15 mouse cellular contexts compared by ENCODE assay signal in genomic region chr7:27193731-27194130, GRCm38 (mm10). TPM values are rescaled to one million over a fixed set of nuclear protein-coding genes. Genes with fewer than 3 reads are reported as not detected.
DNase-seq lines count a peak whose midpoint lies in the region; ATAC-seq and TF ChIP-seq lines count a peak whose summit lies in the region.
"Had no signal": no experiment of that assay in that cellular context is flagged by ENCODE, and none has a peak within 500 bp of the region (broad histone marks: within the 10 kb centered on the region; RNA-seq: fewer than 3 reads in every experiment).

No protein-coding gene starts in this region.

- H3K9ac ChIP-seq in forebrain, embryonic 12.5 days = peak overlapping the region; percentile 38; the same call in 1 of the 2 replicates
- H3K9ac ChIP-seq in forebrain, postnatal 0 days = no peak overlapping the region
- H3K9ac ChIP-seq in lung, embryonic 14.5 days = peak overlapping the region; percentile 35
- no peak overlapping the region for H3K9ac ChIP-seq in forebrain, embryonic 16.5 days (replicated peaks; ENCODE audit: low read depth, low read length)
- H3K9ac ChIP-seq in midbrain, postnatal 0 days (replicated peaks; ENCODE audit: low read length, poor library complexity, severe bottlenecking) = 0 out of 2 replicates have a peak overlapping the region, but pooled peaks have one; percentile 24

- no peak for TF ChIP-seq CTCF in forebrain, postnatal 0 days (IDR thresholded peaks at IDR 0.05; ENCODE audit: low read depth)
- TF ChIP-seq CTCF in lung, embryonic 14.5 days (IDR thresholded peaks at IDR 0.05; ENCODE audit: low read depth) = no peak
- TF ChIP-seq CTCF in midbrain, postnatal 0 days (IDR thresholded peaks at IDR 0.05) = no peak

- no peaks in the 10 kb centered on the region for H3K27me3 ChIP-seq in forebrain, embryonic 12.5 days
- H3K27me3 ChIP-seq in forebrain, postnatal 0 days (ENCODE audit: insufficient read depth, low read length) = no peaks in the 10 kb centered on the region
- no peaks in the 10 kb centered on the region for H3K27me3 ChIP-seq in lung, embryonic 14.5 days (ENCODE audit: insufficient read depth, low read length)
- no peaks in the 10 kb centered on the region for H3K27me3 ChIP-seq in forebrain, embryonic 16.5 days (replicated peaks; ENCODE audit: control insufficient read depth, insufficient read depth, low read length)
- no peaks in the 10 kb centered on the region for H3K27me3 ChIP-seq in midbrain, postnatal 0 days (ENCODE audit: insufficient read depth, low read length)
- H3K27me3 ChIP-seq: megakaryocyte, embryonic 14.5 days; Patski had no signal

- H3K9me3 ChIP-seq in forebrain, embryonic 12.5 days = no peaks in the 10 kb centered on the region
- no peaks in the 10 kb centered on the region for H3K9me3 ChIP-seq in forebrain, postnatal 0 days (ENCODE audit: low read length)
- no peaks in the 10 kb centered on the region for H3K9me3 ChIP-seq in lung, embryonic 14.5 days (ENCODE audit: low read depth, low read length)
- H3K9me3 ChIP-seq in forebrain, embryonic 16.5 days (ENCODE audit: control insufficient read depth, low read length) = no peaks in the 10 kb centered on the region; the same call in 1 of the 2 replicates
- no peaks in the 10 kb centered on the region for H3K9me3 ChIP-seq in midbrain, postnatal 0 days (ENCODE audit: low read length)
- H3K9me3 ChIP-seq: megakaryocyte, embryonic 14.5 days had no signal

- no peak for DNase-seq in forebrain, postnatal 0 days
- no peak for DNase-seq in lung, embryonic 14.5 days
- DNase-seq in lung, adult 18-20 months = no peak
- no peak for DNase-seq in midbrain, postnatal 0 days (ENCODE audit: low spot score)
- DNase-seq in right cerebral cortex, postnatal 10 days (ENCODE audit: low spot score in 2 of 2) = no peak
- no peak for DNase-seq in cerebellum, postnatal 4 days (ENCODE audit: low spot score in 2 of 2)
- DNase-seq: adrenal gland, postnatal 36 days; cerebellum, adult 8-10 months had no signal

- H3K36me3 ChIP-seq in forebrain, embryonic 12.5 days (replicated peaks) = peaks cover 54% of the 10 kb centered on the region
- H3K36me3 ChIP-seq in forebrain, postnatal 0 days (ENCODE audit: insufficient read depth) = peaks cover 46% of the 10 kb centered on the region
- peaks cover 69% of the 10 kb centered on the region for H3K36me3 ChIP-seq in lung, embryonic 14.5 days (ENCODE audit: insufficient read depth)
- peaks cover 43% of the 10 kb centered on the region for H3K36me3 ChIP-seq in forebrain, embryonic 16.5 days (ENCODE audit: control insufficient read depth, insufficient read depth)
- H3K36me3 ChIP-seq in midbrain, postnatal 0 days (ENCODE audit: insufficient read depth, low read length) = peaks cover 44% of the 10 kb centered on the region

- WGBS in forebrain, embryonic 12.5 days = 93% methylated on average over 4 of the region's 4 CpGs
- WGBS in forebrain, postnatal 0 days = 91% methylated on average over 4 of the region's 4 CpGs
- WGBS in lung, embryonic 14.5 days = 70% methylated on average over 4 of the region's 4 CpGs
- 88% methylated on average over 4 of the region's 4 CpGs for WGBS in forebrain, embryonic 16.5 days
- 89% methylated on average over 4 of the region's 4 CpGs for WGBS in midbrain, postnatal 0 days

- ATAC-seq in forebrain, embryonic 12.5 days (ENCODE audit: low FRiP score) = no peak
- ATAC-seq in forebrain, postnatal 0 days = no peak
- ATAC-seq in lung, embryonic 14.5 days (ENCODE audit: insufficient read depth) = no peak
- no peak for ATAC-seq in forebrain, embryonic 16.5 days
- ATAC-seq in midbrain, postnatal 0 days (ENCODE audit: low FRiP score) = no peak
- ATAC-seq: Patski had no signal

- H3K27ac ChIP-seq in forebrain, embryonic 12.5 days = no peak overlapping the region
- no peak overlapping the region for H3K27ac ChIP-seq in forebrain, postnatal 0 days (ENCODE audit: low read depth, low read length)
- no peak overlapping the region for H3K27ac ChIP-seq in lung, embryonic 14.5 days (ENCODE audit: low read depth)
- no peak overlapping the region for H3K27ac ChIP-seq in forebrain, embryonic 16.5 days (ENCODE audit: low read length)
- no peak overlapping the region for H3K27ac ChIP-seq in midbrain, postnatal 0 days (ENCODE audit: low read depth, low read length)
- H3K27ac ChIP-seq: layer of hippocampus, adult 2 months had no signal

- peak overlapping the region; percentile 2; the same call in 1 of the 2 replicates for H3K4me2 ChIP-seq in forebrain, embryonic 12.5 days
- no peak overlapping the region; the same call in 1 of the 2 replicates for H3K4me2 ChIP-seq in forebrain, postnatal 0 days (ENCODE audit: low read depth)
- peak overlapping the region; percentile 77 for H3K4me2 ChIP-seq in lung, embryonic 14.5 days
- peak overlapping the region; percentile 30 for H3K4me2 ChIP-seq in forebrain, embryonic 16.5 days (ENCODE audit: low read length)
- no peak overlapping the region for H3K4me2 ChIP-seq in midbrain, postnatal 0 days (ENCODE audit: low read depth, low read length, poor library complexity, severe bottlenecking)

- no peak overlapping the region for H3K4me3 ChIP-seq in forebrain, embryonic 12.5 days (replicated peaks)
- no peak overlapping the region for H3K4me3 ChIP-seq in forebrain, postnatal 0 days (ENCODE audit: low read depth, low read length)
- H3K4me3 ChIP-seq in lung, embryonic 14.5 days (ENCODE audit: low read depth, low read length) = peak overlapping the region; percentile 75; the same call in 1 of the 2 replicates
- H3K4me3 ChIP-seq in forebrain, embryonic 16.5 days (replicated peaks; ENCODE audit: low read length) = no peak overlapping the region
- no peak overlapping the region for H3K4me3 ChIP-seq in midbrain, postnatal 0 days (ENCODE audit: low read depth, low read length)

- H3K4me1 ChIP-seq in forebrain, embryonic 12.5 days = peaks cover 25% of the 10 kb centered on the region
- peaks cover 12% of the 10 kb centered on the region for H3K4me1 ChIP-seq in forebrain, postnatal 0 days (ENCODE audit: insufficient read depth)
- peaks cover 5% of the 10 kb centered on the region for H3K4me1 ChIP-seq in lung, embryonic 14.5 days (ENCODE audit: insufficient read depth)
- peaks cover 22% of the 10 kb centered on the region for H3K4me1 ChIP-seq in forebrain, embryonic 16.5 days (replicated peaks; ENCODE audit: control insufficient read depth, insufficient read depth, low read length)
- H3K4me1 ChIP-seq in midbrain, postnatal 0 days (ENCODE audit: insufficient read depth, low read length) = 0 out of 2 replicates have a peak, but pooled peaks cover 7% of the 10 kb centered on the region

RNA-seq across cellular contexts. Expression of gene BC024978, which starts 1.9 kb away (rescaled TPM):
- polyA plus RNA-seq in forebrain, embryonic 12.5 days (2016; fragmentation: Nextera tagmentation; extraction: Ambion mirVana) = 3.9 and 4.1 TPM in 2 replicates
- 5.7 and 5.8 TPM in 2 replicates for total RNA-seq in forebrain, postnatal 0 days (2014; rRNA removed)
- 2.0 TPM in 2 replicates for polyA plus RNA-seq in forebrain, postnatal 0 days (2015; fragmentation: Nextera tagmentation; extraction: Ambion mirVana)
- 3.2 and 3.8 TPM in 2 replicates for polyA plus RNA-seq in lung, embryonic 14.5 days (2014; fragmentation: Nextera tagmentation; extraction: Ambion mirVana)
- 3.6 and 5.1 TPM in 2 replicates for polyA plus RNA-seq in forebrain, embryonic 16.5 days (2015; fragmentation: Nextera tagmentation; extraction: Ambion mirVana)
- 5.9 and 8.7 TPM in 2 replicates for total RNA-seq in midbrain, postnatal 0 days (2014; rRNA removed)
- 2.3 and 2.8 TPM in 2 replicates for polyA plus RNA-seq in midbrain, postnatal 0 days (2015; fragmentation: Nextera tagmentation; extraction: Ambion mirVana)

RNA-seq across cellular contexts. Expression of gene Snrpa, which starts 2.3 kb away (rescaled TPM):
- polyA plus RNA-seq in forebrain, embryonic 12.5 days (2016; fragmentation: Nextera tagmentation; extraction: Ambion mirVana) = 302 and 306 TPM in 2 replicates
- total RNA-seq in forebrain, postnatal 0 days (2014; rRNA removed) = 124 and 146 TPM in 2 replicates
- polyA plus RNA-seq in forebrain, postnatal 0 days (2015; fragmentation: Nextera tagmentation; extraction: Ambion mirVana) = 165 and 169 TPM in 2 replicates
- polyA plus RNA-seq in lung, embryonic 14.5 days (2014; fragmentation: Nextera tagmentation; extraction: Ambion mirVana) = 293 and 320 TPM in 2 replicates
- 227 and 232 TPM in 2 replicates for polyA plus RNA-seq in forebrain, embryonic 16.5 days (2015; fragmentation: Nextera tagmentation; extraction: Ambion mirVana)
- 138 and 142 TPM in 2 replicates for total RNA-seq in midbrain, postnatal 0 days (2014; rRNA removed)
- polyA plus RNA-seq in midbrain, postnatal 0 days (2015; fragmentation: Nextera tagmentation; extraction: Ambion mirVana) = 147 and 151 TPM in 2 replicates

RNA-seq across cellular contexts. Expression of gene Mia, which starts 12.8 kb away (rescaled TPM):
- 9.0 and 11.7 TPM in 2 replicates for polyA plus RNA-seq in forebrain, embryonic 12.5 days (2016; fragmentation: Nextera tagmentation; extraction: Ambion mirVana)
- total RNA-seq in forebrain, postnatal 0 days (2014; rRNA removed) = 9.0 and 17.4 TPM in 2 replicates
- polyA plus RNA-seq in forebrain, postnatal 0 days (2015; fragmentation: Nextera tagmentation; extraction: Ambion mirVana) = 22.5 and 32.8 TPM in 2 replicates
- 155 and 161 TPM in 2 replicates for polyA plus RNA-seq in lung, embryonic 14.5 days (2014; fragmentation: Nextera tagmentation; extraction: Ambion mirVana)
- polyA plus RNA-seq in forebrain, embryonic 16.5 days (2015; fragmentation: Nextera tagmentation; extraction: Ambion mirVana) = 8.3 and 10.4 TPM in 2 replicates
- 4.3 and 20.6 TPM in 2 replicates for total RNA-seq in midbrain, postnatal 0 days (2014; rRNA removed)
- polyA plus RNA-seq in midbrain, postnatal 0 days (2015; fragmentation: Nextera tagmentation; extraction: Ambion mirVana) = 17.6 and 20.4 TPM in 2 replicates
- polyA plus RNA-seq: Patski had no signal

RNA-seq across cellular contexts. Expression of gene Gm21983, which starts 12.8 kb away (rescaled TPM):
- polyA plus RNA-seq in forebrain, embryonic 12.5 days (2016; fragmentation: Nextera tagmentation; extraction: Ambion mirVana) = 0.59 TPM in 1 of 2 replicates, not detected in the other
- total RNA-seq in forebrain, postnatal 0 days (2014; rRNA removed) = not detected in 2 replicates
- not detected in 2 replicates for polyA plus RNA-seq in forebrain, postnatal 0 days (2015; fragmentation: Nextera tagmentation; extraction: Ambion mirVana)
- polyA plus RNA-seq in lung, embryonic 14.5 days (2014; fragmentation: Nextera tagmentation; extraction: Ambion mirVana) = 0.55 and 1.5 TPM in 2 replicates
- polyA plus RNA-seq in forebrain, embryonic 16.5 days (2015; fragmentation: Nextera tagmentation; extraction: Ambion mirVana) = 0.78 TPM in 1 of 2 replicates, not detected in the other
- total RNA-seq in midbrain, postnatal 0 days (2014; rRNA removed) = 2.0 TPM in 1 of 2 replicates, not detected in the other
- polyA plus RNA-seq in midbrain, postnatal 0 days (2015; fragmentation: Nextera tagmentation; extraction: Ambion mirVana) = not detected in 2 replicates
- total RNA-seq: adrenal gland, postnatal 36 days; granulocyte monocyte progenitor cell, adult 5-6 weeks; layer of hippocampus, adult 2 months had no signal
- polyA plus RNA-seq: Patski; urinary bladder, adult 2 months had no signal

RNA-seq across cellular contexts. Expression of gene Rab4b, which starts 15.0 kb away (rescaled TPM):
- polyA plus RNA-seq in forebrain, embryonic 12.5 days (2016; fragmentation: Nextera tagmentation; extraction: Ambion mirVana) = 69.4 and 70.4 TPM in 2 replicates
- total RNA-seq in forebrain, postnatal 0 days (2014; rRNA removed) = 66.8 and 71.6 TPM in 2 replicates
- 125 and 138 TPM in 2 replicates for polyA plus RNA-seq in forebrain, postnatal 0 days (2015; fragmentation: Nextera tagmentation; extraction: Ambion mirVana)
- 59.4 and 62.1 TPM in 2 replicates for polyA plus RNA-seq in lung, embryonic 14.5 days (2014; fragmentation: Nextera tagmentation; extraction: Ambion mirVana)
- 80.8 and 88.3 TPM in 2 replicates for polyA plus RNA-seq in forebrain, embryonic 16.5 days (2015; fragmentation: Nextera tagmentation; extraction: Ambion mirVana)
- total RNA-seq in midbrain, postnatal 0 days (2014; rRNA removed) = 60.5 and 65.6 TPM in 2 replicates
- polyA plus RNA-seq in midbrain, postnatal 0 days (2015; fragmentation: Nextera tagmentation; extraction: Ambion mirVana) = 138 and 142 TPM in 2 replicates

Comparison
In these comparisons a context has a peak if more than half of its experiments do, and no peak if none do; other contexts are left out.
1. H3K4me2 ChIP-seq: peak in forebrain, embryonic 12.5 days (single experiment), lung, embryonic 14.5 days (single experiment) and forebrain, embryonic 16.5 days (single experiment); none in forebrain, postnatal 0 days (single experiment) and midbrain, postnatal 0 days (single experiment).
2. H3K9ac ChIP-seq: peak in forebrain, embryonic 12.5 days (single experiment), lung, embryonic 14.5 days (single experiment) and midbrain, postnatal 0 days (single experiment); none in forebrain, postnatal 0 days (single experiment) and forebrain, embryonic 16.5 days (single experiment).